Mouse (Mus musculus): ENCODE data around the gene Olfr588-ps1. TPM values are rescaled to one million over a fixed set of nuclear protein-coding genes. Genes with fewer than 3 reads are reported as not detected.

The Olfr588-ps1 gene
- polyA plus RNA-seq, 1 experiment, result not detected

Other genes with a start within 250 kb of the Olfr588-ps1 start
- gene Olfr569, start 250.0 kb upstream of the Olfr588-ps1 start, polyA plus RNA-seq (2012; rRNA removed), result not detected in 2 replicates
- not detected in 2 replicates for gene Olfr570, start 246.3 kb upstream of the Olfr588-ps1 start, polyA plus RNA-seq (2012; rRNA removed)
- gene Olfr571, start 223.3 kb upstream of the Olfr588-ps1 start, polyA plus RNA-seq (2012; rRNA removed), result not detected in 2 replicates
- not detected in 2 replicates for gene Olfr572, start 216.5 kb upstream of the Olfr588-ps1 start, polyA plus RNA-seq (2012; rRNA removed)
- not detected in 2 replicates for gene Olfr573-ps1, start 198.3 kb upstream of the Olfr588-ps1 start, polyA plus RNA-seq (2012; rRNA removed)
- gene Olfr574, start 192.4 kb upstream of the Olfr588-ps1 start, polyA plus RNA-seq (2012; rRNA removed), result not detected in 2 replicates
- gene Olfr575, start 182.1 kb upstream of the Olfr588-ps1 start, polyA plus RNA-seq (2012; rRNA removed), result not detected in 2 replicates
- not detected in 2 replicates for gene Olfr576, start 178.2 kb upstream of the Olfr588-ps1 start, polyA plus RNA-seq (2012; rRNA removed)
- gene Olfr577, start 164.9 kb upstream of the Olfr588-ps1 start, polyA plus RNA-seq (2012; rRNA removed), result not detected in 2 replicates
- gene Olfr578, start 151.6 kb upstream of the Olfr588-ps1 start, polyA plus RNA-seq (2012; rRNA removed), result not detected in 2 replicates
- gene Olfr582, start 102.9 kb upstream of the Olfr588-ps1 start, polyA plus RNA-seq (2012; rRNA removed), result not detected in 2 replicates
- not detected in 2 replicates for gene Olfr583, start 89.6 kb upstream of the Olfr588-ps1 start, polyA plus RNA-seq (2012; rRNA removed)
- not detected in 2 replicates for gene Olfr584, start 59.0 kb upstream of the Olfr588-ps1 start, polyA plus RNA-seq (2012; rRNA removed)
- not detected in 2 replicates for gene Olfr585, start 43.2 kb upstream of the Olfr588-ps1 start, polyA plus RNA-seq (2012; rRNA removed)
- not detected in 2 replicates for gene Olfr586, start 15.2 kb upstream of the Olfr588-ps1 start, polyA plus RNA-seq (2012; rRNA removed)
- not detected in 2 replicates for gene Olfr589, start 15.5 kb downstream of the Olfr588-ps1 start, polyA plus RNA-seq (2012; rRNA removed)
- gene Olfr591, start 37.5 kb downstream of the Olfr588-ps1 start, polyA plus RNA-seq (2012; rRNA removed), result not detected in 2 replicates
- gene Olfr592, start 43.9 kb downstream of the Olfr588-ps1 start, polyA plus RNA-seq (2012; rRNA removed), result not detected in 2 replicates
- not detected in 2 replicates for gene Olfr593, start 71.0 kb downstream of the Olfr588-ps1 start, polyA plus RNA-seq (2012; rRNA removed)
- gene Olfr594, start 76.1 kb downstream of the Olfr588-ps1 start, polyA plus RNA-seq (2012; rRNA removed), result not detected in 2 replicates
- not detected in 2 replicates for gene Usp17ld, start 111.6 kb downstream of the Olfr588-ps1 start, polyA plus RNA-seq (2012; rRNA removed)
- gene Olfr596, start 164.8 kb downstream of the Olfr588-ps1 start, polyA plus RNA-seq (2012; rRNA removed), result not detected in 2 replicates
- not detected in 2 replicates for gene Olfr597, start 175.4 kb downstream of the Olfr588-ps1 start, polyA plus RNA-seq (2012; rRNA removed)
- not detected in 2 replicates for gene Olfr598, start 182.7 kb downstream of the Olfr588-ps1 start, polyA plus RNA-seq (2012; rRNA removed)
- not detected in 2 replicates for gene Olfr599, start 195.0 kb downstream of the Olfr588-ps1 start, polyA plus RNA-seq (2012; rRNA removed)
- not detected in 2 replicates for gene Olfr600, start 208.8 kb downstream of the Olfr588-ps1 start, polyA plus RNA-seq (2012; rRNA removed)
- not detected in 2 replicates for gene Olfr601, start 221.8 kb downstream of the Olfr588-ps1 start, polyA plus RNA-seq (2012; rRNA removed)
- not detected in 2 replicates for gene Olfr603, start 245.3 kb downstream of the Olfr588-ps1 start, polyA plus RNA-seq (2012; rRNA removed)